Comparison of ENCODE assay signal across 18 mouse cellular contexts in genomic region chr6:86646143-86646542, GRCm38 (mm10).
"Had no signal": no experiment of that assay in that cellular context is flagged by ENCODE, and none has a peak within 500 bp of the region (broad histone marks: within the 10 kb centered on the region; RNA-seq: fewer than 3 reads in every experiment).

No protein-coding gene starts in this region.

- H3K4me3 ChIP-seq: midbrain, embryonic 10.5 days; midbrain, embryonic 12.5 days; myocyte; neural tube, embryonic 13.5 days; neural tube, embryonic 15.5 days had no signal

- H3K9me3 ChIP-seq: midbrain, embryonic 10.5 days; midbrain, embryonic 12.5 days; neural tube, embryonic 13.5 days; neural tube, embryonic 15.5 days had no signal

- DNase-seq: lung, adult 18-20 months; lung, embryonic 14.5 days; lung, postnatal 10 days; lung, postnatal 4 days; midbrain, embryonic 14.5 days; retina, postnatal 1 day; right cerebral cortex, adult 18-20 months; right cerebral cortex, postnatal 25 days; right cerebral cortex, postnatal 4 days; thymus, adult 2 months; thymus, postnatal 25 days; thymus, postnatal 4 days had no signal

- H3K27me3 ChIP-seq: midbrain, embryonic 12.5 days; neural tube, embryonic 13.5 days; neural tube, embryonic 15.5 days had no signal

- ATAC-seq: midbrain, embryonic 16.5 days had no signal

- H3K4me2 ChIP-seq: lung, embryonic 14.5 days; midbrain, embryonic 12.5 days; neural tube, embryonic 13.5 days; neural tube, embryonic 15.5 days had no signal

- H3K9ac ChIP-seq: lung, embryonic 14.5 days; midbrain, embryonic 12.5 days; neural tube, embryonic 13.5 days; neural tube, embryonic 15.5 days had no signal

- H3K4me1 ChIP-seq: midbrain, embryonic 10.5 days; midbrain, embryonic 12.5 days; neural tube, embryonic 13.5 days; neural tube, embryonic 15.5 days had no signal

- H3K27ac ChIP-seq: midbrain, embryonic 10.5 days; midbrain, embryonic 12.5 days; neural tube, embryonic 13.5 days; neural tube, embryonic 15.5 days had no signal
